Mouse (Mus musculus): Measurements from ENCODE around the gene Vstm5.
"Not testable (repeated sequence)": the region's sequence is repeated elsewhere in the genome, so short reads cannot be mapped to it uniquely, and the experiment has no call there.

Gene Vstm5

DNA sequence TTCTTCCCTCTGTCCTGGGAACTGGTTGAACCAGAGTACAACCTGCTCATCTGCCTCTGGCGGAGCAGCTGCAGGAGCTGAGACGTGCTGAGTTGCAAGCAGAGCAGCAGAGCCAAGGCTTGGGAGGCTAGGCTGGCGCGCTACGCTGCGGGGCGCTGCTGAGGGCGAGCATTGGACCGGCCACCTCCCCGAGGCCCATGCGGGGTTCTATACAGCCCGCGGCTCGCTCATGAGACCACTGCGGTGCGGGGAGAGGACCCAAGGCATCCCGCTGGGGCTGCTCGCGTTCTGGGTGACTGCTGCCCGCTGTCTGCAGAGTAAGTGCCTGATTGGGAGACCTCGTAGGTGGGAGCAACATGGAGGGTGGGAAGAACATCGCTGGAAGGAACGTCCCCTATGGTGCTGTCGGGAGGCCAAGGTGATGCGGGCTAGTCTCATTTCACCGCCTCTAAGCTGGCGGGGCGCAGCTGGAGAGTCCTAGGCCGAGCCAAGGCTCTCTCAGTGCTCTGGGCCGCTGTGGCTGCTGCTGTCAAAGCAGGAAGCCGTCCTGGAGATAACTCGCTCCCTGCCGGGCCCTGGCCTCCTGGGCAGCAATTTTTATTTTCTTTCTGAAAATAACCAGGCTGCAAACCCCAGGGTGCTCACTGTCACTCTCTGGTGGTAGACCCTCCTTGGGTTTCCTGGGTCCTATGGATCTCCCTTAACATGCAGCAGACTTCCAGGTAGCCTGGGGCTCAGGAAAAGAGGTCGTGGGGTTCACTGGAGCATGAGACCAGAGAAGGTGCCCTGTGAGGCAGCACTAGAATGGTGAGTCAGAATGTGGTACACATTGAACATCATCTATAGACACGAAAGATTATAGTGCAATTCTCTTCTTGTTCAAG lies at the start of gene Vstm5:
Gene Vstm5 (plus strand): TSS at position 4 of the 884 bp plus-strand sequence.
- DNase-seq (ENCODE audit: low spot score in 2 of 2): peak; percentile 20 to 44

DNA sequence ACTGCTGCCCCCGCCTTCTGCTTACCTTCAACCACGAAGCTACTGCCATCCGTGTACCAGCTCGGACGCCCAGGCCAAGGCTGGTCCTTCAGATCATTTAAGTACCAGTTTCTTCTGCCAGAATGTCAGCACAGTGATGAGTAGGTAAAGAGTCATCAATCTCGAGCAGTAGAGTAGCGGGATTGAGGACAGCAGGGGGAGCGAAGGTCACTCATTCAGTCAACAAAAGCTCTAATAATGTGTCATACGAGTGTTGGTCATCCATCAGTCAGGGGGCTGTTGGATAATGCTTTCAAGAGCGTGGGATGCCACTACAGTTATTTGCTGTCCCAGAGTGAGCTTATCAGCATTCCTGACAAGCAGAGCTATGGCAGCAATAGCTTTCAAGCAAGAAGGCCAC lies 44.0 kb upstream of the Vstm5 start:
- DNase-seq (ENCODE audit: low spot score in 2 of 2): not testable (repeated sequence)

DNA sequence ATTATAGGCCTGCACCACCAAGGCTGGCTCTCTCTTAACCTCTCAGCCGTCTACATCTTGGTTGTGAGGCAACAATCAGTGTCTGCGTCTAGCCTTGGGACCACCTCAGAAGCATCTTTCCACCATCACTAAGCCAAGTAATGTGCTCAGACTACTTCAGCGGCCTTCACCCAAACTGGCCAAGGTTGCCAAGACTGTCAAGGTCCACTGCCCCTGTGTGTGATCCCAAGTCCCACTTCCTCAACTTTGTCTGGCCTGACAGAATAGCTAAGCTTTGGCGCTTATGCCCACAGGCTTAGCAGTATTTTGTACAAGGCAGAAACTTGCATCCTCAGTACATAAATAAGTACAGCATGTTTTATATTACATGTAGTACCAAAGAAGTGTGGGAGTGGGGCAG lies 32.2 kb upstream of the Vstm5 start:
- DNase-seq (ENCODE audit: low spot score in 2 of 2): no peak

DNA sequence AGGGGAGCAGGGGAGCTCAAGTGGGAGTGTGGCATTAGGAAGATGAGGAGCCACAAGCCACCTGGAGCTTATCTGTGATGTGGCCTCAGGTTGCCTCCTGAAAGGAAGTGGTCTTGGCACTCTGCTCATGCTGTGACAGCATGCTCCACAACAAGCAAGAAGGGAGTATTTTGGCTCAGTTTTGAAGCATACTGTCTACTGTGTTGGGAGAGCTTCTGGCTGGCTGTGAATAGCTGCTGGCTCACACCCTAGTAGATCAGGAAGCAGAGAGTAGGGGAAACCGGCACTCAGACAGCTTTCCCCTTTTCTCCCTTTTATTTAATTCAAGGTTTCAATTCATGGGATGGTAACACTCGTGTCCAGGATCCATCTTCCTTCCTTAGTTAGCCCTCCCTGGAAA lies 29.5 kb upstream of the Vstm5 start:
- no peak for DNase-seq (ENCODE audit: low spot score in 2 of 2)

DNA sequence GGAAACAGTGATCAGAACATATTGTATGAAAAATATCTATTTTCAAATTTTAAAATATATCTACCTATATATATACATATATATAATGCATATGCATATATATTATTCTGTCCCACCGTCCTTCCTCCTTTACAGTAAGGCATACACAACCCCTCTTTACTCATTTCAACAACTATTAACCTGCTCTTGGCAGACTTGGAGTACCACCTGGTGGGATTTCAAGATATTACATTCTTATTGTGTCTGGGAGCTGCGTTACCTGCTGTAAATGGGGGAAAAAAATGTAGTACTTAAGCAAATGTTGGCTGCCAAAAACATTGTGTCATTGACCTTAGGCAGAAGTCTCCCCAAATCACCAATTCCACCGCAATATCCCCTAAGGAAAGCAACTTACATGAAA lies 27.0 kb upstream of the Vstm5 start:
- peak; percentile 10 to 30 for DNase-seq (ENCODE audit: low spot score in 2 of 2)

DNA sequence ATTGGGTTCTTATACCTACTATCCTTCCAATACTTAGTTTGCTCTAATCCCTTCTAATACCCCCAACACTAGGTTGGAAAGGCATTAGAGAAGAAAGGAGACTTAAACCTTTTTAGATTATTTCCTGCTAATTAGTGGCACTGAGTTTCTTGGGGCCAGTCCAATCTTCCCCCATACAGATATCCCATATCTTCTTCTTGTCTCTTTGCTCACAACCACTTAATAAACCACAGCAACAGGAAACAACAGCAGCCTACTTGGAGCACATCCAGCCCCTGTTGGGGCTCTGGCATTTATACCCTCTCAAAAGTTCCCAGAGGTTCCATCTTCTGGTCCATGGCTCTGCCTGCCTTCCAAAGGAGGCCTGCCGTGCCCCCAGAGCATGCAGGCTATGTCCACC lies 25.1 kb upstream of the Vstm5 start:
- no peak for DNase-seq (ENCODE audit: low spot score in 2 of 2)

DNA sequence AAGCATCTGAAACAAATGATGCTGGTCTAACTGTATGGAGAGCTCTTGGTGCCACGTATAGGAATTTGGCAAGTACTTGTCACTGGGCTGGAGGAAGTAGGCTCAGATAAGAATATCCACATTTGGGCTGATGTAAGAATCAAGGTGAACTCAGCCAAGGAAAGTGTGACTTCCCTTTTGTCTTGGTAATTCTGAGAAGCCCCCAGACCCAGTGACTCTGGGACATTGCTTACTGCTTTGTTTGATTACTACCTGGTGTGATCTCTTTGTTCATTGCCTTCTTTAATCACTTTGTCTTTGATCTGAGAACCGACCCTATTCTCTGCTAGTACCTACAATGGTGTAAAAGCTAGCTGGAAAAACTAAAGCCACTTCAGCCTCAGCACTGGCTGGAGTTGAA lies 13.9 kb upstream of the Vstm5 start:
- no peak for DNase-seq (ENCODE audit: low spot score in 2 of 2)

DNA sequence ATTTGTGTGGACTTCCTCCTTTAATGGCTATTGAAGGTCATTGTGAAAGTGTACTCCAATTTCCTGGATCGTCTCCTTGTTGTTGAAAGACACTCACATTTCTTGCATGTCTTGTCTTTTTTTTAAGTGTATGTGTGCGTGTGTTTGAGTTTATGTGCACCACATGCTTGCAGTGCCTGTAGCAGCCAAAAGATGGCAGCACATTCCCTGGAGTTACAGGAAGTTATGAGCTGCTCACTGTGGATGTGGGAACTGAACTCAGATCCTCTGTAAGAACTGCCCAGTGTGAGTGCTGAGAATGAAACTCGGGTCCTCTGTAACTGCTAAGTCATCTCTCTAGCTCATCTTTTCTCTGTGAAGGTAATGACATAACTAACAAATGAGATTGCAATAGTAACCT lies 6.4 kb upstream of the Vstm5 start:
- no peak for DNase-seq (ENCODE audit: low spot score in 2 of 2)

DNA sequence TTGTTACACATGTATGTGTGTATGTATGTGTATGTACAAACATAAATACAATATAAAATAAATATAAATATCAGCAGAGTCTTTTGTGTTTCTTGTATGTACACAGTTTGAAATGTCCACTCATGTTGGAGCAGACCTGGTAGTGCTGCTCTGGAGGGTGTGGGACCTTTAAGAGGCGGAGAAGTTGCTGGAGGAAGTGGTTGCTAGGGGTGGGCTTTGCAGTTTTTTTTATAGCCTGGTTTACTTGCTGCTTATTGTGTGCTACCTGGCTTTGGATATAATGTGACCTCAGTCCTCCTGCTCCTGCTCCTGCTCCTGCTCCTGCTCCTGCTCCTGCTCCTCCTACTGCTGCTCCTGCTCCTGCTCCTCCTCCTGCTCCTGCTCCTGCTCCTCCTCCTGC lies 5.2 kb upstream of the Vstm5 start:
- no peak for DNase-seq (ENCODE audit: low spot score in 2 of 2)

DNA sequence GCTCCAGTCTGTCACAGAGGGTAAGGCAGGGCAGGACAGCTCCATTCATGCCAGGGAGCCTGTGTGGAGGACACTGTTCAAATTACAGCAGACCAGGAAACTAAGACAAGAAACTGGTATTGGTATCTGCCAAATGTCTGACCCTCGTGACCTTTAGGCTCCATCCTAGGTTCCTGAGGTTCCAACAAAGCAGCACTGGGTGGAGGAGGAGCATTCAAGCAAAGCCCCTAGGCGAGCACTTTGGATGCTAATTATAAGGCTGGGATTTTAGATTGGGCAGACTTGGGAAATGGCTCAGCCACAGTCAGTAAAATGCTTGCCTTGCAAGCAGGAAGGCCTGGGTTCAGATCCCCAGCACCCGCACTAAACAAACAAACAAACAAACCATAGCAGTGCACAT lies 2.9 kb upstream of the Vstm5 start:
- no peak for DNase-seq (ENCODE audit: low spot score in 2 of 2)

DNA sequence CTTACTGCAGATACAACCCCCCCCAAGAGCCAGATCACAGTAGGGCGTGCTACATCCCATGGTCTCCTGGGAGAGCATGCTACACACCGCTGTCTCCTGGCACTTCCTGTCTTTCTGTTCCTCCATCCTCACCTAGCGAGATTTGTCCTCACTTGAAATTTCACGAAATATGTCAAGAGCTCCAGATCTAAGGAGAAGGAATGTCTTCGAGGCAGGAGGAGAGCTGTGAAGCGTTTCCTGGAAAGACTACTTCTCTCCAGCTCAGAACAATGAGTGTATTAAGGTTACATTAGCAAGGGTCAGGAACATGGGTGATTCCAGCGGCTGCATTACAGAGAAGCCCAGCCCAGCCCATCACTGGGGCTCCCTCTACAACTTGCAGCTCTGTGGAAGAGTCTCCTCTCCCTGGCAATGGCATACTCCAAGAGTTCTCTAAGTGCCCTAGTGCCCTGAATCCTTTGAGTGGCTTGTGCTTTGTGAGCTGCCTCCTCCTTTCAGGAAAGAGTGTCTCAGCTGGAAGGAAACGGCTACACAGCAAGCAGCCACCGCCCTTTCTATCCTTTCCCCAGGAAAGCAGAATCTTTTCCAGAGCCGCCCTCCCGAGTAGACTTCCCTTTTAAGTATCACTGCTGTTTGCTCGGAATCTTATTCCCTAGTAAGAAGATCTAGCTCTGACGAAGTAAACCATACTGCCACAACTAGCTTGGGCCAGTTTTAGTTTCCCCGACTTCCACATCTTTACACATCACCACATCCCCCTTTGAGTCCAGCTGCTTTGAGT lies 1.1 kb upstream of the Vstm5 start:
- DNase-seq (ENCODE audit: low spot score in 2 of 2): no peak

DNA sequence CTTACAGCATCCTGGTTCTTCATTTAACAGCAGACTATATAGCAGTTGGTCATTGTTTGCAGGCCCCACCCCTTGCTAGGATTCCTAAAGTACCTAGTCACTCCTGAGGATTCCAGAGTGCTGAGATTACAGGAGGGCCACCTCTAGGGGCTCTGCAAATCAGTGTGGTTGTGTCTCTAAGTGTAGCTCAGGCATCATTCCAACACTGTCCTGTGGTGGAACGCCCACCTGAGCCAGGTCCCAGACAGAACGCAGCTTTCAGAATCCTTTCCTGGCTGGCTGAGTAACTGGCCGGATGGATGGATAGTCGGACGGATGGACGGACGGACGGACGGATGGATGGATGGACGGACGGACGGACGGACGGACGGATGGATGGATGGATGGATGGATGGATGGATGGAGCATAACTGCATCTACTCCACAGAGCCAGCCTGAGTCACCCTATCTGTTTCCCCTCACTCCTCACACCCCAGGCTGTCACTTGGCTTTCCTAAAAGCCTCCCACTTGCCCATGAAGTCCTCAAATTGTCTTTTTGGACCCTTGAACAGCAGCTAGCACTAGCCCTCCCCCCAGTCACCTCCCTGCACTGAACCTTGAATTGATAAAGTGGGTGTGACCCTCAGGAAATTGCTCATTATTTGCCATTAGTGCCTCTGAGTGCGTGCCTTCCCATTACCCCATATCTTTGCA lies 401 bp upstream of the Vstm5 start:
- DNase-seq (ENCODE audit: low spot score in 2 of 2): no peak

DNA sequence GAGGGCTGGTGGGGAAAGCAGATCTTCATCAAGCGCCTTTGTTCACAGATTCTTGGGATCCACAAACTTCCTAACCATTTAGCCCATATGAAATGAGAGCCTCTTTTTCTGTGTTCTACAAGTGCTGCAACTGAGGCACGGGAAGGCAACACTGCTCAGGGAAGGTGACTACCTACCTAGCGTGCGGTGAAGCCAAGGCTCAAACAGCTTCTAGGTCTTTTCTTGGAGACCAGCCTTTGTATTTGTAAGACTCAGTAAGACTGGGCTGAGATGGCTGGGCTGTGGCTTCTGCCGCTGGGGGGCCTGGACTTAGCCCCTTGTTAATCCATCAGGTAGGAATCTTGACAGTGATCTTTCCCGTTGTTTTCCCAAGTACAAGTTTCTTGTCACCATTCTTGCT lies 1.2 kb downstream of the Vstm5 start:
- no peak for DNase-seq (ENCODE audit: low spot score in 2 of 2)

DNA sequence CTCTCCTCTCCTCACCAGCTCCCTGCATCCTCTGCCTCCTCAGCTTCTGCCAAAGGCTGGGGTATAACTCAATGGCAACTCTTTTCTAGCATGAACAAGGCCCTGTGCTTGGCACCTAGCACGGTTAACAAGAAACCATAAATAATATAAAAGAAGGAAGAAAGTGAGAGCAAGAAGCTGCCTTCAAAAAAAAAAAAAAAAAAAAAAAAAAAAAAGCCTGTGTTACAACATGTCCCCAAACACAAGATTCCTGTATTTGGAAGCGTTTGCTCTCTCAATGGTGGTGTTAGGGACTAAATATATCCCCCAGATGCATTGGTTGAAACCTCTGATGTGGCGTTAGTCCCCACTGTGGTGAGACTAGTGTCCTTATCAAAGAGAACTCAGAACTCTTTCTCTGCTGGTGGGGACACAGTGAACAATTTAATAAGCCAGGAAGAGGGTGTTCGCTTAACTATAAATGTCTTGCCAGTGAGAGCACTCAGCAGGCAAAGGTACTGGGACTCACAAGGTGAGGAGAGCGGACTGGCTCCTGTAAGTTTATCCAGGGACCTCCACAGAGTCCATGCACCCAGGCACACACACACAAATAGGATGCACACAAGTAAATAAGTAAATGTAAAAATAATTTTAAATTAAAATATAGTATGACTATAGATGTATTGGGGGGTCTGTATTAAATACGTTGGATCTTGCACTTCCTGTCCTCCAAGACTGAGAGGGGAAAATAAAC lies 2.2 kb downstream of the Vstm5 start:
- no peak for DNase-seq (ENCODE audit: low spot score in 2 of 2)

DNA sequence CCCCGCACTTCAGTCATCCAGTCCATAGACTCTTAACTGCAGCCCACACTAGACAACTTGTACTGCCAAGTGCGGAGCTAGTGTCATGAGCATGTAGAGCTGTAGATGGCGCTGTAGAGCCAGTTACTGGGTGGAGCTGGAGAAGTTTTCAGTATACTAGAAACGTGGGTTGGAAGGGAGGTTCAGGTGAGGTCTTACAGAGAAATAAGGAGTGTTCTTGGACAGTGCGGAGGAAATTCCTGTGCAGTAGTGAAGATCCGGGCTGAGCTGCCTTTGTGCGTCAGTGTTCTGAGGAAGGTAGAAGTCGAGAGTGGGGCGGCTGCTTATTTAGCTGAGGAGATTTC lies 2.7 kb downstream of the Vstm5 start:
- peak; percentile 27 to 49 for DNase-seq (ENCODE audit: low spot score in 2 of 2)

DNA sequence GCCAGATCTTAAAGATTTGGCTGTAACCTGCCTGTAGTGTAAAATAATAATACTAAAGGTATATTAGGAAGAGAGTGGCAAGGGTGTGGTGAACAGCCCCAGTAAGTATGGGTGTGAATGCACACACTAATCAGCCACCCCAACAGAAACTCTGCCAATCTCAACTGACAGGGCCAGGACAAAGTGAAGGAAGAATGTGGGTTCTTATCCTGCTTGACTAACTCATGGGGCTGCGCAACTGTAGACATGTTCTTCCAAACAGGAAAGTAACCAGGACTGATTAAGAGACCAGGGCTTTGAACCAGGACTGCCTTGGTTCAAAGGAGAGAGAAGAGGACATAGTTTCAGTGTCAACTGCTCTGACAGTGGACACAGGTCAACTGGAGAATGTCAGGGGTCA lies 3.3 kb downstream of the Vstm5 start:
- DNase-seq (ENCODE audit: low spot score in 2 of 2): no peak

DNA sequence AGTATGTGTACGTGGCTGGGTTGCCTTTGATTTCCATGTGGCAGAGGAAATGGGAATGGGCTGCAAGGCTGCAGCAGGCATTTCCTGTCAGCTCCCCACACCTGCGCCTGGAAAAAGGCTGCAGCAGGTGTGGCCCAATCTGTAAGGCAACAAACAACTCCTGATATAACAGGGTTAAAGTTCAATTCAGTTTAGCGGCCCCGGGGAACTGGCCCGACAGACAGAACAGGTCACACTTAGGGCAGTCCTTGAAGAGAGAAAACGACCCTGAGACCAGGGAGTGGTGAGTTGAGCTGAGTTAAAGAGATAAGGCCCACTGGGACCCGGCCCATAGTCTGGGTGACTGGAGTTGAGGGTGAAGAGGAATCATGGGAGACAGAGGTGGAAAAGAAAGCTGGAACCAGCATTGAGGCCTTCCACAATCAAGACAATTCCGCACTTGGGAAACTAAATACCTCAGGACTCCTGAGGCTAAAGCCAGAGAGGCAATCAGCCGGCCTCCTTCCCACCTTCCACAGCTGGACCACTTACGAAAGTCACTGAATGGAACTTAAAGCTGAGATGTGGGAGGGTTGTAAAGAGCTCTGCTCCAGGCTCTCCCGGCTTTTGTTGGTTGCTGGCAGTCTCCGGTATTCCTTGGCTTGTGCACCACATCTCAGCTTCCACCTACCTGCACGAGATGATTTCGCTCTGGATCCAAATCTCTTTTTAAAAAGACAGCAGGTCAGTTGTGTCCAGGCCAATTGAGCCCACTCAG lies 6.7 kb downstream of the Vstm5 start:
- DNase-seq (ENCODE audit: low spot score in 2 of 2): no peak

DNA sequence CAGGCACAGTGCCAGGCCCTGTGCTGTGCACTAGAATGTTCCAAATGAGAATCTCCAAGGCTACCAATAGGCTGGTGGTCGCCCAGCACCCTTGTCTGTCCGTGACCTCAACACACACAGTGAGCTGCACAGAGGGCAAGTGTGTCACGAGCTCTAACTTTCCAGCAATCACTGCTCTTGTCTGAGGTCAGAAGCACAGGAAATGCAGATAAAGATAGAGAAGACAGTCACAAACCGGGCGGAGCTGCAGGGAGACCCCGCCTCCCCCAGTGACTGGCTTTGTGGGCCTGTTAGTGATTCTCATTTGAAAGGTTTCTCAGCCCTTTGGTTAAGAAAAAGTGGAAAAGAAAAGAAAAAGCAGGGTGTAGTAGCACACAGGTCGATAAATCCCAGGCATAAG lies 11.5 kb downstream of the Vstm5 start:
- no peak for DNase-seq (ENCODE audit: low spot score in 2 of 2)

DNA sequence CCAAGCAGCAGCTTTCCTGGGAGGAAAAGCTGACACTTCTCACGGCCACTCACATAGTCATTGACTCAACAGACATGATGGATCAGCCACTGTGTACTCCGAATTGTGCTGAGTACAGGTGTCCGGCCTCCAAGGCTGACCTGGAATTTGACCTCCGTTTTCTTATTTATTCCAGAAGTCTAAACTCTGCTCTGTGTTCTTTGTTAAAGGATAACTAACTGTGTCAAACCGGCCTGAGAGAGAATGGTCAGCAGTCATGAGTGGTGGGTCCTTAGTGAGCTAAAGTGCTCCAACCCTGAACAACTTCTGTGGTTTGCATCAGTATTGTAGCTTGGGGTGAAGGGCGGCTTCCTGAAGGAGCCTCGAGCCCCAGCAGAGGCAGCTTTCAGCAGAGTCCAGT lies 13.4 kb downstream of the Vstm5 start:
- no peak for DNase-seq (ENCODE audit: low spot score in 2 of 2)

DNA sequence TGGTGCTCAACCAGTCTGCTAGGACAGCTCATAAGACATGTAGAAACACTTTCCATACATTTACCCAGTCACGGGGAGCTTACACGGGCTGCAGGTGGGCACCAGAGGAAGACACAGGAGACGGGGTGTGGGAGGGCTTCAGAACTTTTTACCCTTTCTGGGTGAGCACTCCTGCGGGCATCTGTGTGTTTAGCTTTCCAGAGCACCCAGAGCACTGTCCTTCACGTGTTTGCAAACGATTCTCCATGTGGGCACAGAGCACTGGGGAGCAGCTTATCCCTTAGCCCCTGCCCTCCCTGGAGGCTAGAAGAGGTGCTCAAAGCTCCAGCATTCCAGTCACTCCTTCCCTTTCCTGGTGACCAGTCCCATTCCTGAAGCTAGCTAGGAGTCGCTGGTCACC lies 15.7 kb downstream of the Vstm5 start:
- DNase-seq (ENCODE audit: low spot score in 2 of 2): no peak

DNA sequence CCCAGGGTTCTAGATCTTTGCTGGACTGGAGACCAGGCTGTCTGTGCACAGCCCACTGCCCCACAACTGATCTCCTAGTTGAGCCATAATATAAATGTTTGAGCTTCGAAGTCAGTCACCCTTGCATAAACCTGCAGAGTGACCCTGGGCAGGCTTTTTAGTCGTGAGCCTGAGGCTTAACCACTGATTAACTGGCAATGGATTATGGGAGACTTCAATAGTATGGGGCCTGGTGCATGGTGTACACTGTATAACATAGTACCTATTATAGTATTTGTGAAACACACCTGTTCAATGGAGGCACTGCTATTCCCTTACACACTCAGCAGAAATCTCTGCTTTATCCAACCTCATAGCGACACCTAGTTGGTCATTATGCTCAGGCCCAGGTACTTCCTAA lies 17.4 kb downstream of the Vstm5 start:
- DNase-seq (ENCODE audit: low spot score in 2 of 2): no peak
